Mouse (Mus musculus) testis, adult 2 months (tissue): ENCODE measurements at regions not wholly inside any gene's neighbourhood (a gene's known extent, or its start where the extent isn't known, plus 50 kb on each side); places are given as distances from the start of the nearest gene placed in this dataset.

Experiments
- CTCF ChIP-seq: fragments of 200-500 bp; IDR thresholded peaks from 2 replicates; pipeline ENCODE4 v1.5.1; 2012; ENCODE audit warnings: low read depth, mild to moderate bottlenecking, inconsistent platforms, low read length, moderate library complexity; ENCODE audit not compliant: control insufficient read depth, insufficient read depth, insufficient replicate concordance
- POLR2A ChIP-seq: fragments of 200-500 bp; IDR thresholded peaks from 2 replicates; pipeline ENCODE4 v1.6.1; 2012; ENCODE audit warnings: low read depth, mild to moderate bottlenecking, inconsistent platforms, low read length, moderate library complexity; ENCODE audit not compliant: control insufficient read depth

DNA sequence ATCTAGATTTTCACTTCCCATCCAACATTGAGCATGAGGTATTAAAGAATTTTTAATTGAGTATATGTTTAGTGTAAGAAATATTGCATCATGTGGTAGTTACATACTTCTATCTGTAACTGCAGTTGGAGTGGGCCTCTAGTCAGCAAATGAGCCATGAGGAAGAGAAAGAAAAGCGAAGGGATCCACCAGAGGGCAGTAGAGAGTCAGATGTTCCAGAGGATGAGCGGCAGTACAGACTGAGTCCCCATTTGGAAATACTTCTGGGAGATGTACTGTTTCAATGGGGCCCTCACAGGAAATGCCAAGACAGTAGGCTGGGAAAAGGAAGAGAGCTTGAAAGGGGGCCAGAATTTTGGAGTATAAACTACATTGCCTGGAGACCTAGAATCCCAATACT lies 221.2 kb downstream of the Myh15 start:
- no peak for TF ChIP-seq POLR2A
- no peak for TF ChIP-seq CTCF
